Mouse (Mus musculus) spleen, adult 2 months (tissue): ENCODE data around the gene Nudt8. TPM values are rescaled to one million over a fixed set of nuclear protein-coding genes. Genes with fewer than 3 reads are reported as not detected.
A peak's percentile ranks its signal among the peaks of the same experiment; 100 is the strongest.

Experiments
- DNase-seq, 2 experiments: peaks; one replicate each; pipeline versions ENCODE4 v3.0.0 to v3.0.0-alpha.2; 2012 to 2021; ENCODE audit warnings: low spot score in 2 of 2, low read depth in 1 of 2
- H3K27ac ChIP-seq: fragments of 200-500 bp; 2 replicates; pipeline ENCODE4 v1.5.1; 2012; ENCODE audit warnings: low read length, inconsistent platforms; ENCODE audit not compliant: insufficient read depth
- H3K27me3 ChIP-seq: fragments of 200-500 bp; 2 replicates; pipeline ENCODE4 v1.6.1; 2012; ENCODE audit warnings: mild to moderate bottlenecking, moderate library complexity, low read length, inconsistent platforms; ENCODE audit not compliant: control insufficient read depth, insufficient read depth
- H3K36me3 ChIP-seq: fragments of 200-500 bp; 2 replicates; pipeline ENCODE4 v1.6.1; 2012; ENCODE audit warnings: mild to moderate bottlenecking, low read length, inconsistent platforms; ENCODE audit not compliant: control insufficient read depth, insufficient read depth
- H3K4me1 ChIP-seq: fragments of 200-500 bp; 2 replicates; pipeline ENCODE4 v1.6.1; 2011; ENCODE audit warnings: inconsistent platforms; ENCODE audit not compliant: control insufficient read depth, insufficient read depth, insufficient read length
- H3K4me3 ChIP-seq: fragments of 200-500 bp; 2 replicates; pipeline ENCODE4 v1.5.1; 2011; ENCODE audit warnings: mild to moderate bottlenecking, inconsistent platforms; ENCODE audit not compliant: insufficient read depth, insufficient read length; ENCODE audit errors: extremely low read depth
- CTCF ChIP-seq: fragments of 200-500 bp; IDR thresholded peaks from 2 replicates; pipeline ENCODE4 v1.5.1; 2011; ENCODE audit warnings: mild to moderate bottlenecking, inconsistent platforms; ENCODE audit not compliant: insufficient read depth, insufficient read length, insufficient replicate concordance; ENCODE audit errors: extremely low read depth
- POLR2A ChIP-seq: fragments of 200-500 bp; IDR thresholded peaks from 2 replicates; pipeline ENCODE4 v1.6.1; 2011; ENCODE audit warnings: low read depth, low read length, inconsistent platforms
- WGBS: fragments of 180-500 bp; shearing (Covaris S2); methylation state at CpG from one replicate; pipeline ENCODE4 v1.1.7; 2018; 5-methylcytosine and 5-hydroxymethylcytosine counted together
- polyA plus RNA-seq: library from polyadenylated mRNA; depleted of rRNA; stranded (reverse); fragments of >200 nt; gene quantifications from 2 replicates; pipeline ENCODE4 v1.2.3, GENCODE M21; 2012

Gene Nudt8
- polyA plus RNA-seq, 1 experiment = 18.5 TPM

- H3K4me3 ChIP-seq = no peak within 1 kb of the TSS
- H3K36me3 ChIP-seq = no peaks in the 10 kb centered on the region
- H3K4me1 ChIP-seq = no peaks in the 10 kb centered on the region
- H3K27ac ChIP-seq = peak within 1 kb of the TSS; percentile 24; the same call in 1 of the 2 replicates
- DNase-seq = no peak
- H3K27me3 ChIP-seq = no peaks in the 10 kb centered on the region
- TF ChIP-seq POLR2A = no peak
- no peak for TF ChIP-seq CTCF
- 34% methylated on average over 8 of the region's 8 CpGs for WGBS
Observed at GRCm38 (mm10) chr19:3986334-3986733, 14.0 kb upstream of the Nudt8 start, which contains the start of gene Acy3. TSS of gene Acy3 (plus strand) at chr19:3986570.

DNA sequence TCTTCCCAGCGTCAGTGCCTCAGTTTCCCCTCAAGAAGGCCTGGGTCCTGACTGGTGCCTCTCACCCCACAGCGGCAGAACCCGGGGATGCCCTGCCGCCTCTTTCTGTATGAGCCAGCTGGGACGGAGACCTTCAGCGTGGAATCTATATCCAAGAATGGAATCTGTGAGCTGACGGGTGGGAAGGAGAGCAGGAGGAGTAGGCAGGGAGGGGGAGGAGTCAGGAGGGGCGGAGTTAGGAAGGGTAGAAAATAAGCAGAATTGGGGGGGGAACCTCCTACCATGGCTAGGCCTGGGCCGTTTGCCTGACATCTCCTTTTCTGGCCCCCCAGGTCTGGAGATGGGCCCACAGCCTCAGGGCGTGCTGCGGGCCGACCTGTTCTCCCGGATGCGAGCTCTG, 12.3 kb upstream of the Nudt8 start:
- Histone ChIP-seq H3K27me3 (no peaks in the 10 kb centered on the region), H3K4me1 (no peaks in the 10 kb centered on the region), H3K27ac (no peak overlapping the region), H3K36me3 (no peaks in the 10 kb centered on the region), H3K4me3 (no peak overlapping the region)
- WGBS = 97% methylated on average over 14 of the region's 14 CpGs
- TF ChIP-seq CTCF (no peak), POLR2A (no peak)
- DNase-seq = no peak

DNA sequence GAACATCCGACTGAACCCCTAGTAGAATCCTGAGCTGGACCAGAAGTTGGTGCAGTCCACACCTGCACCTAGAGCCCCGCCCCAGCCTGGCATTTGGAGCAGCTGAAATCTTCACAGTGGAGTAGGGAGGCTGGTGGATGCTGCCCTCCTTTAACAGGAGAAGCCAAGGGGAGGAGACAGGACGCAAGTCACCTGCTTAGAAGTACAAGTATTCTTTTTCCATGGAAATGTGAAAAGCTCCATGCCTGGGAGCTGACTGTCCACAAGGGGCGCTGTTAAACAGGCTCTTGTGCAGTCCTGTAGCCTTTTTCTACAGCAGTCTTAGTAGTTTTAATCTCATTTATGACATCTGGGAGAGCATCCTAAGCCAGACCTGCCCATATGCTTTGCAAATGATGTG, 11.6 kb upstream of the Nudt8 start:
- Histone ChIP-seq H3K4me3 (no peak overlapping the region), H3K27ac (no peak overlapping the region), H3K27me3 (no peaks in the 10 kb centered on the region), H3K4me1 (no peaks in the 10 kb centered on the region), H3K36me3 (no peaks in the 10 kb centered on the region)
- WGBS = 97% methylated on average over 4 of the region's 4 CpGs
- TF ChIP-seq CTCF (no peak), POLR2A (no peak)
- no peak for DNase-seq

DNA sequence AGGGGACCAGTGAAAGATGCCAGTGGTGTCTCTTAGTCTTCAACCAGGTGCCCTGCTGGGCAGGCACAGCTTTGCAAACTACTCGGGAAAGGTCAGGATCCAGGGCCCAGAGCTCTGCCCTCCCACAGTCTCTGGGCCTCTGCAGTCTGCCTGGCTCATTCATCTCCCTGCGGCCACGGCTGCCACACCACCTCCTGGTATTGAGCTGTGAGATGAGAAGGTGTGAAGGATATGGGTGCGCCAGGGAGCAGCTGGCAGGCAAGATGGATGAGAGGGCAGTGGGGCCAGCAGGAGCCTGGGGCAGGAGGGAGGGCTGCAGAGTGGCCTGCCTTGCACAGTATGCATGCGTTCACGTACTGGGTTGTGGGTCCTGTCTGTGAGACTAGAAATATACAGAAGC, 9.6 kb upstream of the Nudt8 start:
- WGBS = 86% methylated on average over 6 of the region's 6 CpGs

DNA sequence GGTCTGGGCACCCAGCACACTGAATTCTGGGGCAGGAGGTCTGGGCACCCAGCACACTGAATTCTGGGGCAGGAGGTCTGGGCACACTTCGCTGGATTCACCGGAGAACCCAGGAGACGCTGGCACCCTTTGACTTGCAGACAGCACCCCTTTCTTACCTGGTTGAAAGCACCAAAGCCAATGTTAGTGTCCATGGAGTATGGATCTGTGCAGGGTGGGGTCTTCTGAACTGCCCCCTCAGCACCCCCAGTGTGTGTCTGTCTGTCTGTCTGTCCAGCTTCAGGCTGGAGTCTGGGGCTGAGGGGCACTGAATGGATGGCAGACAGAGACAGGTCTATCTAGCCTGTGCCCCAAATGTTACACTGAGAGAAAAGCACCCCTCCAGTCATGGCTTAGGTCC, 8.8 kb upstream of the Nudt8 start:
- no peak overlapping the region for H3K27ac ChIP-seq
- no peaks in the 10 kb centered on the region for H3K36me3 ChIP-seq
- no peak for TF ChIP-seq POLR2A
- TF ChIP-seq CTCF = no peak
- H3K4me1 ChIP-seq = no peaks in the 10 kb centered on the region
- 97% methylated on average over 3 of the region's 3 CpGs for WGBS
- no peak overlapping the region for H3K4me3 ChIP-seq
- DNase-seq = no peak
- no peaks in the 10 kb centered on the region for H3K27me3 ChIP-seq

More for the DNA sequence above, 9.6 kb upstream of the Nudt8 start:
- TF ChIP-seq POLR2A (no peak), CTCF (no peak)
- no peaks in the 10 kb centered on the region for H3K36me3 ChIP-seq
- no peak overlapping the region for H3K4me3 ChIP-seq
- no peaks in the 10 kb centered on the region for H3K27me3 ChIP-seq
- no peak overlapping the region for H3K27ac ChIP-seq
- H3K4me1 ChIP-seq = no peaks in the 10 kb centered on the region
- DNase-seq = no peak

- 87% methylated on average over 3 of the region's 3 CpGs for WGBS
- no peak overlapping the region for H3K27ac ChIP-seq
- no peak for DNase-seq
- no peak for TF ChIP-seq POLR2A
- no peak for TF ChIP-seq CTCF
- no peaks in the 10 kb centered on the region for H3K36me3 ChIP-seq
- H3K27me3 ChIP-seq = no peaks in the 10 kb centered on the region
- no peaks in the 10 kb centered on the region for H3K4me1 ChIP-seq
- no peak overlapping the region for H3K4me3 ChIP-seq
Observed at GRCm38 (mm10) chr19:3991966-3992365, 8.4 kb upstream of the Nudt8 start.

GRCm38 (mm10) chr19:3992416-3992815, 8.0 kb upstream of the Nudt8 start, which contains the start of gene Tbx10:
TSS of gene Tbx10 (plus strand) at chr19:3992752.
- no peak within 1 kb of the TSS for H3K27ac ChIP-seq
- no peaks in the 10 kb centered on the region for H3K4me1 ChIP-seq
- DNase-seq = no peak
- H3K27me3 ChIP-seq = no peaks in the 10 kb centered on the region
- H3K4me3 ChIP-seq = no peak within 1 kb of the TSS
- 79% methylated on average over 5 of the region's 5 CpGs for WGBS
- H3K36me3 ChIP-seq = no peaks in the 10 kb centered on the region
- TF ChIP-seq CTCF (no peak), POLR2A (no peak)

GRCm38 (mm10) chr19:3994932-3995331, 5.4 kb upstream of the Nudt8 start:
- no peaks in the 10 kb centered on the region for H3K27me3 ChIP-seq
- no peak for DNase-seq
- no peak overlapping the region for H3K27ac ChIP-seq
- TF ChIP-seq CTCF (no peak), POLR2A (no peak)
- no peak overlapping the region for H3K4me3 ChIP-seq
- H3K36me3 ChIP-seq = no peaks in the 10 kb centered on the region
- H3K4me1 ChIP-seq = no peaks in the 10 kb centered on the region; the same call in 1 of the 2 replicates
- 86% methylated on average over 6 of the region's 6 CpGs for WGBS
